Mouse (Mus musculus): ENCODE measurements around the gene Itgb4.

Itgb4 gene

GRCm38 (mm10) chr11:115957971-115958370 is 16.5 kb upstream of the Itgb4 start:
- TF ChIP-seq GATA4 (IDR thresholded peaks at IDR 0.05; ENCODE audit: insufficient replicate concordance, low read length): no peak

GRCm38 (mm10) chr11:115959018-115959417 is 15.5 kb upstream of the Itgb4 start:
- no peak for TF ChIP-seq GATA4 (IDR thresholded peaks at IDR 0.05; ENCODE audit: insufficient replicate concordance, low read length)

GRCm38 (mm10) chr11:115962651-115963412 is 11.7 kb upstream of the Itgb4 start:
- no peak for TF ChIP-seq GATA4 (IDR thresholded peaks at IDR 0.05; ENCODE audit: insufficient replicate concordance, low read length)

- TF ChIP-seq GATA4 (IDR thresholded peaks at IDR 0.05; ENCODE audit: insufficient replicate concordance, low read length): no peak
Observed at GRCm38 (mm10) chr11:115964977-115965604, 9.4 kb upstream of the Itgb4 start.

GRCm38 (mm10) chr11:115968731-115969405 is 5.6 kb upstream of the Itgb4 start:
- no peak for TF ChIP-seq GATA4 (IDR thresholded peaks at IDR 0.05; ENCODE audit: insufficient replicate concordance, low read length)

GRCm38 (mm10) chr11:115970006-115970673 is 4.4 kb upstream of the Itgb4 start:
- TF ChIP-seq GATA4 (IDR thresholded peaks at IDR 0.05; ENCODE audit: insufficient replicate concordance, low read length): no peak

GRCm38 (mm10) chr11:115971016-115971415 is 3.5 kb upstream of the Itgb4 start:
- TF ChIP-seq GATA4 (IDR thresholded peaks at IDR 0.05; ENCODE audit: insufficient replicate concordance, low read length): no peak

GRCm38 (mm10) chr11:115975083-115975420 is 543 bp downstream of the Itgb4 start:
- TF ChIP-seq GATA4 (IDR thresholded peaks at IDR 0.05; ENCODE audit: insufficient replicate concordance, low read length): no peak

- no peak for TF ChIP-seq GATA4 (IDR thresholded peaks at IDR 0.05; ENCODE audit: insufficient replicate concordance, low read length)
Observed at GRCm38 (mm10) chr11:115975544-115975943, 1.0 kb downstream of the Itgb4 start.

GRCm38 (mm10) chr11:115982472-115982871 is 8.0 kb downstream of the Itgb4 start:
- no peak for TF ChIP-seq GATA4 (IDR thresholded peaks at IDR 0.05; ENCODE audit: insufficient replicate concordance, low read length)

GRCm38 (mm10) chr11:115983291-115983690 is 8.8 kb downstream of the Itgb4 start:
- TF ChIP-seq GATA4 (IDR thresholded peaks at IDR 0.05; ENCODE audit: insufficient replicate concordance, low read length): no peak

- no peak for TF ChIP-seq GATA4 (IDR thresholded peaks at IDR 0.05; ENCODE audit: insufficient replicate concordance, low read length)
Observed at GRCm38 (mm10) chr11:115989686-115990085, 15.2 kb downstream of the Itgb4 start.

- no peak for TF ChIP-seq GATA4 (IDR thresholded peaks at IDR 0.05; ENCODE audit: insufficient replicate concordance, low read length)
Observed at GRCm38 (mm10) chr11:115992098-115992497, 17.6 kb downstream of the Itgb4 start.

- TF ChIP-seq GATA4 (IDR thresholded peaks at IDR 0.05; ENCODE audit: insufficient replicate concordance, low read length): no peak
Observed at GRCm38 (mm10) chr11:115995256-115995655, 20.7 kb downstream of the Itgb4 start.

GRCm38 (mm10) chr11:115997047-115997446 is 22.5 kb downstream of the Itgb4 start:
- no peak for TF ChIP-seq GATA4 (IDR thresholded peaks at IDR 0.05; ENCODE audit: insufficient replicate concordance, low read length)

- no peak for TF ChIP-seq GATA4 (IDR thresholded peaks at IDR 0.05; ENCODE audit: insufficient replicate concordance, low read length)
Observed at GRCm38 (mm10) chr11:115997662-115998061, 23.2 kb downstream of the Itgb4 start.
